Mouse (Mus musculus) spleen, postnatal 36 days (tissue): ENCODE measurements around the gene Map2k1.
"Not testable (repeated sequence)": the region's sequence is repeated elsewhere in the genome, so short reads cannot be mapped to it uniquely, and the experiment has no call there.

Source experiments
- DNase-seq, 2 experiments: peaks; one replicate each; pipeline ENCODE4 v3.0.0; 2022; ENCODE audit warnings: low spot score in 2 of 2, mixed read lengths in 1 of 2

Map2k1 gene

DNA sequence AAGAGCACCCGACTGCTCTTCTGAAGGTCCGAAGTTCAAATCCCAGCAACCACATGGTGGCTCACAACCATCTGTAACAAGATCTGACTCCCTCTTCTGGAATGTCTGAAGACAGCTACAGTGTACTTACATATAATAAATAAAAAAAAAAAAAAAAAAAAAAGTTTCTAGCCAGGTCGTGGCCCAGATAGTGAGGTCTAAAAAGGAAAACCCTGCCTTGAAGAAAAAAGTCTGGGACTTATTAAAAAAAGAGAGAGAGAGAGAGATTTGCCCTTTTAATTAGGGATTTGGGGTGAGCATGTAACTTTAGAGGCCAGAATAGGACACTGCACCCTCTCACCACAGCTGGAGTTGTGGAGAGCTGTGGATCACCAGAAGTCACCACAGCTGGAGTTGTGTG is 83.5 kb downstream of the Map2k1 start:
- not testable (repeated sequence) for DNase-seq

DNA sequence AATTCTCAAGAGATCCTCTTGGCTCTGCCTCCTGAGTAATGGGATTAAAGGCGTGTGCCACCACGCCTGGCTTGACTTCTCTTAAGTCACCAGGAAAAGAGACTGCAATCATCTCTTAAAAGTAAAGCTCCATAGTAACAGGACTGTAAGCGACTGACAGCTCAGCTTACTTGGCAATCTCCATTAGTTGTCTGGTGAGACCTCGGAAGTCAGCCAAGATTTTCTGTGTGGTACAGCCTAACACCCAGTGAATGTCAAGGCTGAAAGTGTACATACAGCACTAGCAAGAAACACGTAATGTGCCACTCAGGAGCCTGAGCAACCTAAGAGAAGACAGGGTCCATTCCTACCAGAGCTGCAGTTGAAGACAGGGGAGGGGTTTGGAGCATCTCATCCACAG is 93.0 kb downstream of the Map2k1 start:
- DNase-seq: no peak

DNA sequence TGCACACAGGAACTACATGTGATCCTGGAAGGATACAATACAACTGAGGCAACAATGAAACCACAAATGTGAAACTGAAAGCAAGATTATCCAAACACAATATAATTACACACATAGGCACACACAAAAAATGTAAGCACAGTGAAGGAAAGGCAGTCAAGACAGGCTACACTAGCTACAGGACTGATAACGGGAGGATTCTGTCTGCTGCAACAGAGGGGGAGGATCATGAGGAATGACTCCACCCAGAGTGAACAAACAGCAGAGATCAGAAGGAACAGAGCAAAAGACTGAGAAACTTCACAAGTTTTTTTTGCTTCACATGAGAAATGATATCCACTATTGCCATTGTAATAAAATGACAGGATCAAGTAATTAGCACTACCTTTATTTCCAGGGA is 96.8 kb downstream of the Map2k1 start:
- DNase-seq: no peak

DNA sequence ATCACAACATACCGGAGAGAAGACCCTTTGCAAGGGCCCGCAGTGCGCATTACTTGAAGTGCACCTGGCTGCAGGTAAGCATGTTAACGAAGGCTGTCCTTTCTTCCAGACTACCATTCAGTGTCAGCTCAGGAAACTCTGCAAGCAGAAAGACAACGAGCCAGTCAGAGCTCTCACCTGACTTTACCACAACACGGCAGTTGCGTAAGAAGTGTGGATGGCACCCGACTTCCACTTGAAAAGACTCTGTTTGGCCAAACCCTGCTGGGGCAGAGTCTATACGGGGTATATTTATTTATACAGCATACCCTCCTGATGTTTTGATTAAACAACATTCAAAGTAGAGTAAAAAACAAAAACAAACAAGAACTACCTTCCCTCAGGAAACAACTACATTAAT is 113.6 kb downstream of the Map2k1 start:
- no peak for DNase-seq

DNA sequence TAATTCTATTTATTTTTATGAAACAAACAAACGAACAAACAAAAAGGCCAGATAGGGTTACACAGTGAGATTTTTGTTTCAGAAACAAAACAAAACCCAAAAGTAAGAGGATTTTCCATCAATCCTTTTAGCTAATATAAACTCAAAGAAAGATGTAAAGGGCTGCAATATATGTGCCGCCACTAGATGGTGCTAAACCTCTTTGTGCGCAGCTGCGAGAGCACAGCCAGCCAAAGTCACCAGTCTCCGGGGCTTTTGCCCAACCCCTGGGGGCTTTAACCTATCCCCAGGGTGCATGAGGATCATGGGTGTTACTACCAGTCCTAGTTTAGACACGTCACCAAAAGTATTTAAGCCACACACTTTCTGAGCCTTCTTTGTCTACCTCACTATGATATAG is 114.5 kb downstream of the Map2k1 start:
- DNase-seq: peak; percentile 7 to 36
